Mouse (Mus musculus): Measurements from ENCODE around the gene Flot1. TPM values are rescaled to one million over a fixed set of nuclear protein-coding genes. Genes with fewer than 3 reads are reported as not detected.

Flot1 gene
- polyA plus RNA-seq, 1 experiment from 2014 or later = 68.5 TPM

- ATAC-seq (peak; percentile 68), DNase-seq (ENCODE audit: low spot score) (peak; percentile 84)
- Histone ChIP-seq H3K27me3 (replicated peaks; ENCODE audit: control insufficient read depth, insufficient read depth, low read length) (no peaks in the 10 kb centered on the region), H3K4me2 (ENCODE audit: low read length) (peak within 1 kb of the TSS; percentile 92), H3K27ac (ENCODE audit: low read depth, low read length) (peak within 1 kb of the TSS; percentile 96), H3K36me3 (ENCODE audit: control insufficient read depth, insufficient read depth, low read length) (peaks cover 6% of the 10 kb centered on the region; the same call in 1 of the 2 replicates), H3K9me3 (replicated peaks; ENCODE audit: control insufficient read depth, low read length) (no peaks in the 10 kb centered on the region), H3K9ac (ENCODE audit: low read length) (peak within 1 kb of the TSS; percentile 72), H3K4me1 (ENCODE audit: control insufficient read depth, insufficient read depth, low read length) (peaks cover 36% of the 10 kb centered on the region), H3K4me3 (ENCODE audit: low read depth, low read length) (peak within 1 kb of the TSS; percentile 59)
- WGBS = under 1% methylated on average over 45 of the region's 48 CpGs
These were observed 42.7 kb downstream of the Flot1 start, which contains the start of gene Ppp1r18 for GRCm38 (mm10) chr17:35865481-35866280. Gene Ppp1r18, plus strand, starts transcription at chr17:35865593.

DNA sequence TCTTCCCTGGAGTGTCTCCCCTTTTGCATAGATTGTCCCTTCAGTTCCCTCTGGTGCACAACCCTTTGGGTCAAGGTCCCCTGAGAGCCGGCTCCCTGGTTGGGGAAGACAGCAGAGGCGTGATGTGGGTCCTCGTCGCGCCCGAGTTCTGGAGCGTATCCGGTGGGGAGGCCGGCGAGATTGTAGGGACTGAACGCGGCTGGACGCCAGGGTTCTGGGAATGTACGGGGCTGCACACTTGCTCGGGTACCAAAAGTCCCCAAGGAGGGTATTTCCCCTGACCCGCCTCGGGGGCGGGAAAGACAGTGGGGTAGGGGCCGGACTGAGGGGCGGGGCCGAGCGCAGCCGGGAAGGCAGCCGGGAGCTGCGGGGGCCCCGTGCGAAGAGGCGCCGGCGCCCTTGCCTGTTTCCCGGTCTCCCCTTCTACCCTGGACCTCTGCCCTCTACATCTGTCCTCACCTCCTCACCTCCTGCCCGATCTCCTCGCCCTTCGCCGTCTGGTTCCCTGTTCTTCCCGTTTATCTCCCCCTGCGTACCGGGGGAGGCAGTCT, 43.3 kb downstream of the Flot1 start:
- H3K4me2 ChIP-seq (ENCODE audit: low read length) = peak overlapping the region; percentile 92
- H3K36me3 ChIP-seq (ENCODE audit: control insufficient read depth, insufficient read depth, low read length) = peaks cover 13% of the 10 kb centered on the region
- H3K4me3 ChIP-seq (ENCODE audit: low read depth, low read length) = peak overlapping the region; percentile 59
- no peaks in the 10 kb centered on the region for H3K27me3 ChIP-seq (replicated peaks; ENCODE audit: control insufficient read depth, insufficient read depth, low read length)
- peak overlapping the region; percentile 72 for H3K9ac ChIP-seq (ENCODE audit: low read length)
- peaks cover 3% of the 10 kb centered on the region; the same call in 1 of the 2 replicates for H3K9me3 ChIP-seq (replicated peaks; ENCODE audit: control insufficient read depth, low read length)
- peaks cover 36% of the 10 kb centered on the region for H3K4me1 ChIP-seq (ENCODE audit: control insufficient read depth, insufficient read depth, low read length)
- H3K27ac ChIP-seq (ENCODE audit: low read depth, low read length) = peak overlapping the region; percentile 96
- ATAC-seq (peak; percentile 38), DNase-seq (ENCODE audit: low spot score) (peak; percentile 61)
- WGBS = 0% methylated on average over 35 of the region's 38 CpGs

DNA sequence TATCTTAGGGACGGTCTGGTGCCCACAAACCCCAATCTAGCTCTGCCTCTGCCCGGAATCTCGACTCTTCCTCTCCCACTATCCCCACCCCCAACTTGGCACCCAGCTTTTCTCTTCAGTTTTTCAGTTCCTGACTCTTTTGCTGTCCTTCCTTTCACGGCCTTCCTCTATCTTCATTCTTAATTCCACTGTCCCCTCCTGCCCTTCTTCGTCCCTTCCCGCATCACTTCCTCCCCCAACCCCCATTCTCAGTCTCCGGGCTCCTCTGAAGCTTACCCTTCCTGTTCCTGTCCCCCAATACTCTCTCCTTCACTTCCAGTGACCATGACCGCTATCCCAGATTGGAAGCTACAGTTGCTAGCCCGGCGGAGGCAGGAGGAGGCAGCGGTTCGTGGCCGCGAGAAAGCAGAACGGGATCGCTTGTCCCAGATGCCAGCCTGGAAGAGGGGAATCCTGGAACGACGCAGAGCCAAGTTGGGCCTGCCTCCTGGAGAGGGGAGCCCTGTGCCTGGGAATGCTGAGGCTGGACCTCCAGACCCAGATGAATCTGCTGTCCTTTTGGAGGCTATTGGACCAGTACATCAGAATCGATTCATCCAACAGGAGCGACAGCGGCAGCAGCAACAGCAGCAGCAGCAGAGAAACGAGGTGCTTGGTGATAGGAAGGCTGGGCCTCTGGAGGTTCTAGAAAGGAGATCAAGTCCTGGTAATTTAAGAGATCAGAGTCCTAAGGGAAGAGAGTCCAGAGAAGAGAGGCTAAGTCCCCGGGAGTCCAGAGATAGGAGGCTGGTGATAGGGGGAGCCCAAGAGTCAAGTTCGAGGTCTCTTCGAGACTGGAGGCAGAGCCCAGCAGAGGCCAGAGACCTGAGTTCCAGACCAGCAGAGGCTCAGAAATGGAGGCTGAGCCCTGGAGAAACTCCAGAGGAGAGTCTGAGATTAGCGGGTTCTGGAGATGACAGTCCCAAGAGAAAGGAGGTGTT, 44.2 kb downstream of the Flot1 start:
- H3K27ac ChIP-seq (ENCODE audit: low read depth, low read length) = peak overlapping the region; percentile 96
- peak overlapping the region; percentile 59 for H3K4me3 ChIP-seq (ENCODE audit: low read depth, low read length)
- peaks cover 33% of the 10 kb centered on the region for H3K4me1 ChIP-seq (ENCODE audit: control insufficient read depth, insufficient read depth, low read length)
- H3K4me2 ChIP-seq (ENCODE audit: low read length) = peak overlapping the region; percentile 92
- ATAC-seq = no peak
- peak overlapping the region; percentile 72 for H3K9ac ChIP-seq (ENCODE audit: low read length)
- 8% methylated on average over 26 of the region's 26 CpGs for WGBS
- peak; percentile 28 for DNase-seq (ENCODE audit: low spot score)
- H3K27me3 ChIP-seq (replicated peaks; ENCODE audit: control insufficient read depth, insufficient read depth, low read length) = no peaks in the 10 kb centered on the region
- H3K9me3 ChIP-seq (replicated peaks; ENCODE audit: control insufficient read depth, low read length) = peaks cover 4% of the 10 kb centered on the region; the same call in 1 of the 2 replicates
- H3K36me3 ChIP-seq (ENCODE audit: control insufficient read depth, insufficient read depth, low read length) = peaks cover 14% of the 10 kb centered on the region

- DNase-seq (ENCODE audit: low spot score) (no peak), ATAC-seq (no peak)
- 40% methylated on average over 14 of the region's 17 CpGs for WGBS
- H3K9me3 ChIP-seq (replicated peaks; ENCODE audit: control insufficient read depth, low read length) = peaks cover 4% of the 10 kb centered on the region; the same call in 1 of the 2 replicates
- H3K27ac ChIP-seq (ENCODE audit: low read depth, low read length) = peak overlapping the region; percentile 21; the same call in 1 of the 2 replicates
- peaks cover 33% of the 10 kb centered on the region for H3K4me1 ChIP-seq (ENCODE audit: control insufficient read depth, insufficient read depth, low read length)
- peak overlapping the region; percentile 92 for H3K4me2 ChIP-seq (ENCODE audit: low read length)
- peaks cover 19% of the 10 kb centered on the region for H3K36me3 ChIP-seq (ENCODE audit: control insufficient read depth, insufficient read depth, low read length)
- H3K9ac ChIP-seq (ENCODE audit: low read length) = peak overlapping the region; percentile 72
- no peaks in the 10 kb centered on the region for H3K27me3 ChIP-seq (replicated peaks; ENCODE audit: control insufficient read depth, insufficient read depth, low read length)
- H3K4me3 ChIP-seq (ENCODE audit: low read depth, low read length) = peak overlapping the region; percentile 59
These were observed 45.3 kb downstream of the Flot1 start for GRCm38 (mm10) chr17:35868165-35868820.

GRCm38 (mm10) chr17:35868961-35869345, 45.9 kb downstream of the Flot1 start:
- Histone ChIP-seq H3K27ac (ENCODE audit: low read depth, low read length) (no peak overlapping the region), H3K9me3 (replicated peaks; ENCODE audit: control insufficient read depth, low read length) (peaks cover 4% of the 10 kb centered on the region; the same call in 1 of the 2 replicates), H3K4me2 (ENCODE audit: low read length) (peak overlapping the region; percentile 92), H3K4me1 (ENCODE audit: control insufficient read depth, insufficient read depth, low read length) (peaks cover 33% of the 10 kb centered on the region), H3K36me3 (ENCODE audit: control insufficient read depth, insufficient read depth, low read length) (peaks cover 19% of the 10 kb centered on the region), H3K27me3 (replicated peaks; ENCODE audit: control insufficient read depth, insufficient read depth, low read length) (no peaks in the 10 kb centered on the region), H3K4me3 (ENCODE audit: low read depth, low read length) (peak overlapping the region; percentile 59), H3K9ac (ENCODE audit: low read length) (peak overlapping the region; percentile 72)
- WGBS = 4% methylated on average over 7 of the region's 7 CpGs
- DNase-seq (ENCODE audit: low spot score) = no peak
- ATAC-seq = no peak

- 3% methylated on average over 7 of the region's 7 CpGs for WGBS
- H3K4me2 ChIP-seq (ENCODE audit: low read length) = peak overlapping the region; percentile 92
- H3K9ac ChIP-seq (ENCODE audit: low read length) = peak overlapping the region; percentile 72
- no peaks in the 10 kb centered on the region for H3K27me3 ChIP-seq (replicated peaks; ENCODE audit: control insufficient read depth, insufficient read depth, low read length)
- H3K27ac ChIP-seq (ENCODE audit: low read depth, low read length) = peak overlapping the region; percentile 55; the same call in 1 of the 2 replicates
- peaks cover 25% of the 10 kb centered on the region for H3K36me3 ChIP-seq (ENCODE audit: control insufficient read depth, insufficient read depth, low read length)
- peak overlapping the region; percentile 59 for H3K4me3 ChIP-seq (ENCODE audit: low read depth, low read length)
- ATAC-seq (no peak), DNase-seq (ENCODE audit: low spot score) (peak; percentile 10)
- peaks cover 4% of the 10 kb centered on the region; the same call in 1 of the 2 replicates for H3K9me3 ChIP-seq (replicated peaks; ENCODE audit: control insufficient read depth, low read length)
- peaks cover 33% of the 10 kb centered on the region for H3K4me1 ChIP-seq (ENCODE audit: control insufficient read depth, insufficient read depth, low read length)
These were observed 46.5 kb downstream of the Flot1 start for GRCm38 (mm10) chr17:35869346-35870067.

DNA sequence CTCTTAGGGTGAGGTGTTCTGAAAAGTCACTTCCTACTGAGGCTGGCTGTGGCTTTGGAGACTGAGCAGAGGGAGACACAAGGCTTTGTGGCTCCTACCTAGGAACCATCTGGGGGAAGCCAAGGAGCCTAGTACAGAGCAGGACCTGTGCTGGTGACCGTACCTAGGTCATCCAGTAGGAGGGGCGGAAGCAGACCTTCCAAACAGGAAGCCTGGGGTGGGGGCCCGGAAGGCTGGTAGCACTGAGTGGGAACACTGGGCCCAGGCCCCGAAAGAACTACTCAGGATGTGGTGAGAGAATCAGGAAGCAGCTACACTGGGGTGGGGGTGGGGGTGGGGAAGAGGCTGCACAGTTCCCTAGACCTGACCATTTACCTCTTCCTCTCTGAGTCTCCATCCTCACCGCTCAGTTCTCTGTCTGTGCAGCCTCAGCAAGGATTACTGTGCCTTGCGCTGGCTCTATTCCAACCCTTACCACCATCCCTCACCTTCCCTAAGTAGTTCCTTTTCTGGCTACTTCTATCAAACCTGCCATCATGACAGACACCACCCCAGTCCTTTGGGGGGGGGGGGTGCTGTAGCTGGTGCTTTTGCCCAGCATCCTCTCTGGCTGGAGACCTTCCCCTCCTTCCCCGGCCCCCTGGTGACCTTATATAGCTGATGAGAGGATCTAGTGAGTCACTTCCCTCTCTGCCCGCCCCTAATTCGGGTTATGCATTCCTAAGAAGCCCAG, 47.3 kb downstream of the Flot1 start:
- Histone ChIP-seq H3K27ac (ENCODE audit: low read depth, low read length) (peak overlapping the region; percentile 18; the same call in 1 of the 2 replicates), H3K4me3 (ENCODE audit: low read depth, low read length) (peak overlapping the region; percentile 59), H3K9me3 (replicated peaks; ENCODE audit: control insufficient read depth, low read length) (peaks cover 4% of the 10 kb centered on the region; the same call in 1 of the 2 replicates), H3K36me3 (ENCODE audit: control insufficient read depth, insufficient read depth, low read length) (peaks cover 33% of the 10 kb centered on the region), H3K4me1 (ENCODE audit: control insufficient read depth, insufficient read depth, low read length) (peaks cover 33% of the 10 kb centered on the region), H3K9ac (ENCODE audit: low read length) (peak overlapping the region; percentile 72), H3K27me3 (replicated peaks; ENCODE audit: control insufficient read depth, insufficient read depth, low read length) (no peaks in the 10 kb centered on the region), H3K4me2 (ENCODE audit: low read length) (peak overlapping the region; percentile 92)
- ATAC-seq (no peak), DNase-seq (ENCODE audit: low spot score) (no peak)
- WGBS = 76% methylated on average over 9 of the region's 9 CpGs
